Mouse (Mus musculus) liver, embryonic 14.5 days (tissue): ENCODE data around the gene Fars2.

Experiments
- CTCF ChIP-seq: IDR thresholded peaks from 2 replicates; pipeline ENCODE4 v1.5.1; 2016; ENCODE audit warnings: antibody characterized with exemption, low read depth, control low read depth
- EP300 ChIP-seq: IDR thresholded peaks from 2 replicates; pipeline ENCODE4 v1.6.1; 2016; ENCODE audit warnings: antibody characterized with exemption, low read depth

DNA sequence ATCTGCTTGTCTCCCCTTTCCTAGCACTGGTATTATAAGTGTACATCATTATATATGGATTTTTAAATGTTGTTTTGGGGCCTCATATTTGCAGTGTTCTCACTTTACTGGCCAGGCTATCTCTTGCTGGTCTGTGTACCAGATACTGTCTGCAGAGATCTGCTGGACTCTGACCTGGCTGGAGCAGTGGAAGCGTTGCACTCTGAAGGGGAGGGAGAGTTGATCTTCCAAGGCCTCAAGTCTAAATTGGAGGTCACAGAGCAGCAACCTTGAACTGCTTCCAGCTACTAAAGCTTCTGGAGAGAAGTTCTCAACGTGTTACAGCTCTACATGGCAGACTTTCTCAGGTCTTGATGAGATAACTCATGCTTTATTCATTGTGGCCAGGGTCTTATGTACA is 107.2 kb downstream of the Fars2 start:
- TF ChIP-seq CTCF = no peak
- no peak for TF ChIP-seq EP300
